Comparison of ENCODE assay signal across 19 mouse cellular contexts in the genomic region with DNA sequence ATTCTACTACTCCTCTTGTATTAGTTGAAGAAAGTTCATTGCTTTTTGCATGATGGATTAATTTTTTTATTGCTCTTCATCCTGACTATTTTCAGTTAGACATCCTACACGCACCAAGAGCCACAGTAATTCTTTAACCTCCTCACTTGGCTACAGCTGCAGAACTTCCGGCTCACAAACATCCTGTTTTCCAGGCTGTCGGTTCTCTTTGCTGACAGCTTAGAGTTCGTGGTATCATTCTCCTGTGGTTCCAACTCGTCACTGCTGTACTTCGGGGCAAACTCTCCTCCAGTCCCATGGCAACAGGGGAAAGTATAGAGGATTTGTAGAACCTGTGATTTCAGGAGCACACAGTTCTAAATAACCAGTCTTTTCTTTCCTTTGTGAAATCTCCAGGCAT. TPM values are rescaled to one million over a fixed set of nuclear protein-coding genes. Genes with fewer than 3 reads are reported as not detected.
DNase-seq lines count a peak whose midpoint lies in the region; ATAC-seq lines count a peak whose summit lies in the region.
"Had no signal": no experiment of that assay in that cellular context is flagged by ENCODE, and none has a peak within 500 bp of the region (broad histone marks: within the 10 kb centered on the region; RNA-seq: fewer than 3 reads in every experiment).

No protein-coding gene starts in this region.

- no peaks in the 10 kb centered on the region for H3K27me3 ChIP-seq in intestine, embryonic 16.5 days (replicated peaks; ENCODE audit: control insufficient read depth, insufficient read depth, low read length)
- H3K27me3 ChIP-seq: embryonic facial prominence, embryonic 15.5 days; liver, embryonic 13.5 days; stomach, embryonic 15.5 days had no signal

- no peak overlapping the region for H3K9ac ChIP-seq in intestine, embryonic 16.5 days (ENCODE audit: low read depth, low read length)
- H3K9ac ChIP-seq: embryonic facial prominence, embryonic 15.5 days; liver, embryonic 13.5 days; stomach, embryonic 15.5 days had no signal

- H3K4me1 ChIP-seq in intestine, embryonic 16.5 days (ENCODE audit: control insufficient read depth, insufficient read depth, low read length) = no peaks in the 10 kb centered on the region
- H3K4me1 ChIP-seq: embryonic facial prominence, embryonic 15.5 days; liver, embryonic 13.5 days; stomach, embryonic 15.5 days had no signal

- no peaks in the 10 kb centered on the region for H3K36me3 ChIP-seq in intestine, embryonic 16.5 days (ENCODE audit: control insufficient read depth, insufficient read depth, low read length)
- H3K36me3 ChIP-seq: embryonic facial prominence, embryonic 15.5 days; G1E; heart, embryonic 10.5 days; liver, embryonic 13.5 days; stomach, embryonic 15.5 days had no signal

- peak; percentile 9 to 30 for DNase-seq in heart, adult 18-20 months
- no peak for DNase-seq in heart, postnatal 14 days
- peak; percentile 5 for DNase-seq in CD4-positive helper T cell, adult 2 months (ENCODE audit: low read depth, low spot score)
- peak; percentile 45 for DNase-seq in kidney, postnatal 10 days
- DNase-seq in naive thymus-derived CD4-positive, alpha-beta T cell, adult 2 months (ENCODE audit: low read depth) = peak; percentile 33
- DNase-seq in embryo, embryonic 9.5 days (ENCODE audit: extremely low spot score) = no peak
- DNase-seq in adrenal gland, postnatal 14 days = no peak
- DNase-seq: adrenal gland, postnatal 36 days; cerebellum, postnatal 36 days; liver, embryonic 13.5 days; right cerebral cortex, postnatal 25 days had no signal

- H3K4me2 ChIP-seq in intestine, embryonic 16.5 days (ENCODE audit: low read depth, low read length) = no peak overlapping the region
- H3K4me2 ChIP-seq: embryonic facial prominence, embryonic 15.5 days; liver, embryonic 13.5 days; stomach, embryonic 15.5 days had no signal

- intact Hi-C loops in heart, postnatal 14 days (cut with DNase I) = no loop called here

- no peak overlapping the region for H3K27ac ChIP-seq in intestine, embryonic 16.5 days (ENCODE audit: low read length)
- H3K27ac ChIP-seq: embryonic facial prominence, embryonic 15.5 days; heart, embryonic 10.5 days; hindbrain, postnatal 0 days; liver, embryonic 13.5 days; stomach, embryonic 15.5 days had no signal

- H3K4me3 ChIP-seq in intestine, embryonic 16.5 days (ENCODE audit: low read length) = no peak overlapping the region
- H3K4me3 ChIP-seq: embryonic facial prominence, embryonic 15.5 days; heart, embryonic 10.5 days; liver, embryonic 13.5 days; stomach, embryonic 15.5 days had no signal

- ATAC-seq in intestine, embryonic 16.5 days = no peak
- ATAC-seq: hindbrain, postnatal 0 days had no signal

- no peaks in the 10 kb centered on the region for H3K9me3 ChIP-seq in intestine, embryonic 16.5 days (ENCODE audit: control insufficient read depth, low read length)
- H3K9me3 ChIP-seq: embryonic facial prominence, embryonic 15.5 days; G1E; heart, embryonic 10.5 days; liver, embryonic 13.5 days; stomach, embryonic 15.5 days had no signal

- 49% methylated on average over 6 of the region's 6 CpGs for WGBS in intestine, embryonic 16.5 days

RNA-seq across cellular contexts. Expression of gene Slc17a4, which starts 16.6 kb away (rescaled TPM):
- not detected for total RNA-seq in heart, adult 18-20 months (2021)
- not detected for total RNA-seq in heart, postnatal 14 days (2021)
- total RNA-seq in adrenal gland, postnatal 14 days (2021) = 0.45 and 4.8 TPM in 2 replicates
- 24.8 and 31.7 TPM in 2 replicates for polyA plus RNA-seq in intestine, embryonic 16.5 days (2015; fragmentation: Nextera tagmentation; extraction: Ambion mirVana)
- total RNA-seq: hindbrain, postnatal 0 days; left cerebral cortex, postnatal 25 days had no signal
- polyA plus RNA-seq: embryonic facial prominence, embryonic 15.5 days; G1E; heart, embryonic 10.5 days; hindbrain, postnatal 0 days had no signal

RNA-seq across cellular contexts. Expression of gene Slc17a1, which starts 30.7 kb away (rescaled TPM):
- not detected for total RNA-seq in heart, adult 18-20 months (2021)
- total RNA-seq in heart, postnatal 14 days (2021) = not detected
- total RNA-seq in adrenal gland, postnatal 14 days (2021) = 1.1 TPM in 1 of 2 replicates, not detected in the other
- 0.77 and 0.97 TPM in 2 replicates for polyA plus RNA-seq in intestine, embryonic 16.5 days (2015; fragmentation: Nextera tagmentation; extraction: Ambion mirVana)
- total RNA-seq: adrenal gland, postnatal 36 days; hindbrain, postnatal 0 days; left cerebral cortex, postnatal 25 days; megakaryocyte-erythroid progenitor cell, adult 5-6 weeks had no signal
- polyA plus RNA-seq: embryonic facial prominence, embryonic 15.5 days; G1E; heart, embryonic 10.5 days; hindbrain, postnatal 0 days had no signal

RNA-seq across cellular contexts. Expression of gene Hist1h2ba, which starts 35.7 kb away (rescaled TPM):
- not detected for total RNA-seq in heart, adult 18-20 months (2021)
- total RNA-seq in heart, postnatal 14 days (2021) = not detected
- total RNA-seq in adrenal gland, postnatal 14 days (2021) = not detected in 2 replicates
- not detected in 2 replicates for polyA plus RNA-seq in intestine, embryonic 16.5 days (2015; fragmentation: Nextera tagmentation; extraction: Ambion mirVana)
- total RNA-seq: adrenal gland, postnatal 36 days; G1E; hindbrain, postnatal 0 days; left cerebral cortex, postnatal 25 days; megakaryocyte-erythroid progenitor cell, adult 5-6 weeks had no signal
- polyA plus RNA-seq: embryonic facial prominence, embryonic 15.5 days; G1E; heart, embryonic 10.5 days; hindbrain, postnatal 0 days; liver, embryonic 13.5 days; stomach, embryonic 15.5 days had no signal

RNA-seq across cellular contexts. Expression of gene Hist1h2aa, which starts 36.0 kb away (rescaled TPM):
- not detected for total RNA-seq in heart, adult 18-20 months (2021)
- not detected for total RNA-seq in heart, postnatal 14 days (2021)
- total RNA-seq in adrenal gland, postnatal 14 days (2021) = not detected in 2 replicates
- not detected in 2 replicates for polyA plus RNA-seq in intestine, embryonic 16.5 days (2015; fragmentation: Nextera tagmentation; extraction: Ambion mirVana)
- total RNA-seq: adrenal gland, postnatal 36 days; G1E; hindbrain, postnatal 0 days; left cerebral cortex, postnatal 25 days; megakaryocyte-erythroid progenitor cell, adult 5-6 weeks had no signal
- polyA plus RNA-seq: embryonic facial prominence, embryonic 15.5 days; G1E; heart, embryonic 10.5 days; hindbrain, postnatal 0 days; liver, embryonic 13.5 days; stomach, embryonic 15.5 days had no signal

RNA-seq across cellular contexts. Expression of gene Slc17a3, which starts 59.0 kb away (rescaled TPM):
- not detected for total RNA-seq in heart, adult 18-20 months (2021)
- not detected for total RNA-seq in heart, postnatal 14 days (2021)
- 0.38 and 4.4 TPM in 2 replicates for total RNA-seq in adrenal gland, postnatal 14 days (2021)
- 0.22 and 0.35 TPM in 2 replicates for polyA plus RNA-seq in intestine, embryonic 16.5 days (2015; fragmentation: Nextera tagmentation; extraction: Ambion mirVana)
- total RNA-seq: hindbrain, postnatal 0 days; megakaryocyte-erythroid progenitor cell, adult 5-6 weeks had no signal
- polyA plus RNA-seq: embryonic facial prominence, embryonic 15.5 days; G1E; heart, embryonic 10.5 days; hindbrain, postnatal 0 days had no signal

Comparison
In these comparisons a context has a peak if more than half of its experiments do, and no peak if none do; other contexts are left out.
1. DNase-seq: peak in heart, adult 18-20 months (2 of 2), CD4-positive helper T cell, adult 2 months (single experiment), kidney, postnatal 10 days (single experiment) and naive thymus-derived CD4-positive, alpha-beta T cell, adult 2 months (single experiment); none in heart, postnatal 14 days (0 of 2), embryo, embryonic 9.5 days (single experiment) and adrenal gland, postnatal 14 days (single experiment).